Mouse (Mus musculus) brown adipose tissue, adult 24 weeks (tissue): ENCODE results near the gene Slc35c2. TPM values are rescaled to one million over a fixed set of nuclear protein-coding genes. Genes with fewer than 3 reads are reported as not detected.

ENCODE experiments used
- H3K27ac ChIP-seq: fragments of 200-500 bp; replicated peaks from 2 replicates; pipeline ENCODE4 v1.5.1; 2012; ENCODE audit warnings: low read depth, mild to moderate bottlenecking, low read length
- H3K4me1 ChIP-seq: fragments of 200-500 bp; 2 replicates; pipeline ENCODE4 v1.6.1; 2012; ENCODE audit warnings: low read length, mixed read lengths; ENCODE audit not compliant: control insufficient read depth, insufficient read depth, insufficient read length
- H3K4me3 ChIP-seq: fragments of 200-500 bp; 2 replicates; pipeline ENCODE4 v1.5.1; 2012; ENCODE audit warnings: low read depth, mild to moderate bottlenecking, low read length, moderate library complexity; ENCODE audit not compliant: insufficient read depth
- polyA plus RNA-seq: library from polyadenylated mRNA; stranded (reverse); fragments of >200 nt; gene quantifications from 2 replicates; pipeline ENCODE4 v1.2.4, GENCODE M21; 2012; ENCODE audit not compliant: missing spikeins, insufficient read depth, insufficient read length

The Slc35c2 gene
- polyA plus RNA-seq, 1 experiment = 12.6 TPM

DNA sequence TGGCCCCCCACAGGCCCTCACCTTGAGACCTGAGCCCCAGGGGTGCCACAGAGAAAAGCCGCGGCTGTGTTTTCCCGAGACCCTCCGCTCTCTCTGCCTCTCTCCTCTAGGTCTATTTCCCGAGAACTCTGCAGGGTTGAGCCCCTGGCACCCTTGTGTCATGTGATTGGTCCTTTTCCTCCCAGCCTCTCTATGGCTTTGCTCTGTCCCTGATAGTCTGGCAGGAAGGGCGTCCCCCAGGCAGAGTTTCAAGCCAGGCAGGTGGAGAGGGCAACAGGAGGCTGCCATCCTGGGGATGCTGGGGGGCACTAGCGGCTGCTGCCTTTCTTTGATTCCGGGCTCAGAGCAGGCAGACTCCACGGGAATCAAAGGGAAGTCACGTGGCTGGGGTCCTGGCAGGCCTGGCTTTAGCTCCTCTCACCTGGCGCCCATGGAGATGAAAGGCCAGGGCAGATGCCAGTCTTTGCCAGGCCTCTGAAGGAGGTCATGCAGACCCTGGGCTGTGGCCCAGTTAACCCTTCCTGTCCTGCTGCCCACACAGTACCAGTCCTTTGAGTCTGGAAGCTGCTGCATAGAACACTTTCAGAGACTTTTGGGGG is 44.4 kb downstream of the Slc35c2 start:
- H3K4me1 ChIP-seq = no peaks in the 10 kb centered on the region
- H3K27ac ChIP-seq = no peak overlapping the region
- H3K4me3 ChIP-seq = no peak overlapping the region

DNA sequence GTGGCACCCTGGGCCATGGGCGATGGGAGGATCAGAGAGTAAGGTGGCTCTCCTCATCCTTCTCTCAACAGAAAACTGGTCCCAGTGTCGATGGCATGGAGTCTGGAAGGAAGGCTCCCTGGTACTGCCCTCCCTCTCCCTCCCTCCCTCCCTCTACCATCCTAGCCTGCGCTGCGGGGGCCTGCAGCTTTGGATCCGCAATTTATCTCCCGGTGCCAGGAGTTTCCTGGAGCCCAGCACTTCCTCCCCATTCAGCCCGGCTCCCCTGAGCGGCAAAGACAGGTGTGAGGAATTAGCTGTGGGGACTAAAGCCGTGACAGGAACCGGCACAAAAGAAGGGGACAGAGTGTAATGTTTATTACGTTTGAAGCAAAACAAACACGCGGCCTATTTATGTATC is 45.1 kb downstream of the Slc35c2 start:
- Histone ChIP-seq H3K4me1 (no peaks in the 10 kb centered on the region), H3K27ac (no peak overlapping the region), H3K4me3 (no peak overlapping the region)

DNA sequence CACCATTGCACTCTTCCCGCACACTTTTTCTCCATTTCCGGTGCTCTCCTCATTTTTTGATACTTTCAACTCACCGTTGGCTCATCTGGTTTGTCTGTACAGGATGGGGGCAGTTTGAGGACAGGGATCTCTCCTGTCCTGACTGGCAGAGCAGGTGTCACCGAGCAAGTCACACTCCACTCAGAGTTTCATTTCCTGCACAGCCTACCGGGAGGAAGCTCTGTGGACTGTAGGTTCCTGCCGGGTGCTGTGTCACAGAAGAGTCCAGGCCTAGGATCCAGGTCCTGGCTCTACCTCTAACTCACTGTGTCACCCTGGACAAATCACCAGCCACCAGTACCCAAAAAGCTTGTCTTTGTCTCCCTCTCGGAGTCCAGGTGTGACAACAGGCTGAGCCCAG is 45.9 kb downstream of the Slc35c2 start:
- H3K4me1 ChIP-seq = no peaks in the 10 kb centered on the region
- no peak overlapping the region for H3K4me3 ChIP-seq
- H3K27ac ChIP-seq = no peak overlapping the region

DNA sequence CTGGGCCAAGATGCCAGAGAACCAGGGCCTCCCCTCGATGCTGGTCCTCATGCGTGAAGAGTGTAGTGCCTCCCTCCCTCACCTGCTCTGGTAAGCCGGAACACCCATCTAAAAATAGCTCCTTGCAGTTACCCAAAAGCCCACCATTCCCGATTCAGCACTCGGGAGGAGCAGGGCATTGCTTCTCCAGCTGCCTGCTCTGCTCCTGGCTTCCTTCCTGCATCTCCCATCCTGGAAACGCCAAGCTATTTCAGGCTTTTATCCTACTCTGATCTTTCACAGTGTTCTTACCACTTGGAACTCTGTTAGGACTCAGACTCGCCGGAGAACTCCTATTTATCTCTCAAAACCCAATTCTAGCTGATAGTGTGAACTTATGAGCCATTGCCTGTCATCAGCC is 47.3 kb downstream of the Slc35c2 start:
- no peak overlapping the region for H3K4me3 ChIP-seq
- no peaks in the 10 kb centered on the region for H3K4me1 ChIP-seq
- H3K27ac ChIP-seq = no peak overlapping the region

DNA sequence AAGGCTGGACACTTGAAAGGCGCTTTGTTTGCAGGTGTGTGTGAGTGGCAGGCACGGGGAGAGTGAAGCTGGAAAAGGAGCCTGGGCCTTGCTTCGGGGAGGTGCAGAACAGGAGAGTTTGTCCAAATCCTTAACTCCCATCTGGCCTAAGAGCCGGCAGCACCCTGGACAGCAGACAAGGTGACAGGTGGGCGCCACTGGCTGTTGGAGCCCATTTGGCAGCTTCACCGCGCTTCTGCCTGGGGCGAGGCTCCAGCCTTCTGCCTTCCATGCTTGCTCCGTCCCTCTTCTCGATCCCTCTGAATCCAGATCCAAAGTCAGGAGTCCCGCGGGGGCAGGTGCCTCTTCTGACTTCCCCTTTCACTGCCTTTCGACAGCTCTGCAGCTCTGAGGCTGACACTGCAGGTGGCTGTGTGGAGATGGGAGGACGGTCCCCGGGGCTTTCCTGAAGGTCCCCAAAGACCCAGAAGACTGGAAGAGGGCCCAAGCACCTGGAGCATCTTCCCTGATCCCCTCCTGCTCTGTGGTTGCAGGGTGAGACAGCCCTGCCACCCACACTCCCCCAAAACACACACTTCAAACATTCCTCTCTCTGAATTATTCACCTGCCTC is 48.0 kb downstream of the Slc35c2 start:
- Histone ChIP-seq H3K4me3 (no peak overlapping the region), H3K4me1 (no peaks in the 10 kb centered on the region), H3K27ac (no peak overlapping the region)

DNA sequence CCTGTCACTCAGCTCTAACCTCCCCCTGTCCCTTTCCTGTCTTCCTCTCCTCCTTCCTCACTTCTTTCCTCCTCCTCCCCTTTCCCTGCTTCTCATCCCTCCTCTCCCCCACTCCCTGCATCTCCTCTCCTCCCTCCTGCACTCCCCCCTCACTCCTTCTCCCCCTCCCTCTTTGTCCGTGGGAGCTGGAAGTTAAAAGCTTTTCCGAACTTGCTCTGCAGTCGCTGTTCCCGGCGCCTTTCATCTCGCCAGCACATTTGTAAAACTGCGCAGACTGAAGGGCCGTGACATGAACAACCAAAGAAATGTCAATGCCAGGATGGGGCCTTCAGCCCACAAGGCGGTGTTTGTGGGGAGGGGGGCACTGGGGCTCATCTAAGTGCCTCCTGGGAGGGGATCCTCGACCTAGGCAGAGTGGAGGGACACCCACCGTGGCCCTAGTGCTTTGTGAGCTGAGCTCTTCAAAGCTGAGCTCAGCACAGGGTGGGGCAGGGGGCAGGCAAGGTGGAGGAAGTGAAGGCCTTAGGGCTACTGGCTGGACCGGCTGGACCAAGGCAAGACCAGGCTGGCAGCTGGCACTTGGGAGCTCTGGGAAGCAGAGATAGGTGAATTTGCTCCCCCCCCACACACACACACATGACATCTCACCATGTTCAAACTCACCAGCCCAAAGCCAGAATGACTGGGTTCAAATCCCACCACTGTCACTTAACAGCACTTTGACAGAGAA is 49.1 kb downstream of the Slc35c2 start:
- Histone ChIP-seq H3K27ac (no peak overlapping the region), H3K4me3 (no peak overlapping the region), H3K4me1 (peaks cover 3% of the 10 kb centered on the region; the same call in 1 of the 2 replicates)

DNA sequence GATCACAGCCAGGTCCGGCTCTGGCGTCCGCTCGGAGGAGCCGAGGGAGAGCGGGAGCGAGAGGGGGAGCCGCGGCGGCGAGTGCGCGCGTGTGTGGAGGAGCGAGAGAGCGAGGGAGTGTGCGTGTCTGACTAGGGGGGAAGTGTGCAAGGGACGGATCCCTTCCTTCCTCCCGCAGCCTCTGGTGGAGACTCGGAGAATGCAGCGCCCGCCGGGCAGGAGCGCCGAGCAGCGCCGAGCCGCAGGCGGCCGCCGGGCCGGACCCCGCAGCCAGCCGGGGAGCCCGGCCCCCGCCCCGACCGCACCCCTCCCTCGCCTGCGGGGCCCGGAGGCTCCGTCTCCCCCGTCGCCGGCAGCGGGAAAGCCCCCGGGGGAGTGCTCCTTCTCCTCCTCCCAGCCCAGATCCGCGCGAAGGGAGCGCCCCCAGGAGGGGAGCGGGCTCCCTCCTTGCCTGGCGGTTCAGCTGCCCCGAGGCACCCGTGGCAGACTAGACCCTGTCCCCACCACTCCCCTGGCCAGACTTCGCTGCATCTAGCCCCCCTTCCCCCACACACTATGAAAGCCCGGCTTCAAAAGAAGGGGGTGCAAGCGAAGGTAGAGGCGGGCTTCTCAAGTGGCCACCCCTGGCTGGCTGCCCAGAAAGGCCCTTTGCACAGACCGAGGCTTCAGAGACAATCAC is 52.9 kb downstream of the Slc35c2 start, which contains the start of gene Cdh22:
TSS of gene Cdh22 (minus strand) at position 241 of the 679 bp plus-strand sequence.
- Histone ChIP-seq H3K4me1 (peaks cover 4% of the 10 kb centered on the region; the same call in 1 of the 2 replicates), H3K27ac (no peak within 1 kb of the TSS), H3K4me3 (peak within 1 kb of the TSS; percentile 49)

DNA sequence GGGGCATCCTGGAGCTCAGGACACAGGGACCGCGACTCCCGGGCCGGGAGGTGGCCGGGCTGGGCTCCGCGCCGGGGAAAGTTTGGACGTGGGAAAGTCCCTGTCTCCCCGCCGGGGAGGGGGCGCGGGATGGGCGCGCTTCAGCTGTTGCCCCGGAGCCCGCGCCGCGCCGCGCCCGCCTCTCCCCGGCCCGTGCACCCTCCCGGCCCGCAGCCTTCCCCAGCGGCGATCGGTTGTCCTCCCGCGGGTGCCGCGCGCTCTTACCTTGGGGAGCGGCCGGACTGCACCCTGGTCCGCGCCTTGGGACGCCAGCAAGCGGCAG is 53.4 kb downstream of the Slc35c2 start:
- Histone ChIP-seq H3K4me1 (peaks cover 4% of the 10 kb centered on the region; the same call in 1 of the 2 replicates), H3K27ac (no peak overlapping the region), H3K4me3 (peak overlapping the region; percentile 48)

DNA sequence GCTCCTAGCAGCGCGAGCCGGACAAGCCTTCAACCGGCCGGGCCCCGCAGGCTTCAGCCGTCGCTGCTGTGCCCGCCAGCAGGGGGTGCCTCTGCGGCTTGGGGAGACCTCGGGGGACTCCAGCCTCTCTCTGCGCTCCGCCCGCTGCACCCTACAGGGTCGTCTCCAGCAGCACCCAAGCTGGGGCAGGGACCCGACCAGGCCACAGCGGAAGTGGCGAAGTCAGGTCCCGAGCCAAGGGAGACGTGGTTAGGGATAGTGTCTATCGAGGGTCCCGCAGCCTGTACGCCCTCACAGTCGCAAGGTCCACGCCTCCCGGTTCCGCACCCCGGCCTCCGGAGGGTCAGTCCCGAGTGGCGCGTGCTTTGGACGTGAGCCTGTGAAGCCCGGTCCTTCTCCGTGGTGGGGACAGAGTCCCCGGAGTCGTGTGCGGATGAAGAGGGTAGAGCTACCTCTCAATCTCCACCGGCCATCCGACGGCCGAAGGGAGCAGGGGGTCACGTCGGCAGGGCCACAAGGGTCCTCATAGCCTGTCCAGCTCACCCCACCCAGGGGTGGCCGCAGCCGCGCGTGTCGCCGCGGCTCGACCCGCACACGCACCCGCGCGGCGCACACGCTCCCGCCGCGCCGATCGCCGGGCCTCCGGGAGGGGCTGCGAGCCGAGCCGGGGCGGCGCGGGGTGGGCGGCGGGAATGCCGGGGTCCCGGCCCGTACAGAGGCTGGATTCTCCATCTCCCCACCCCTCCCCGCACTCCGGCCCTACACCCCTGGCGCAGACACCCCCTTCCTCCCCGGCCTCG is 54.0 kb downstream of the Slc35c2 start:
- no peak overlapping the region for H3K27ac ChIP-seq
- peak overlapping the region; percentile 49 for H3K4me3 ChIP-seq
- H3K4me1 ChIP-seq = peaks cover 4% of the 10 kb centered on the region; the same call in 1 of the 2 replicates

DNA sequence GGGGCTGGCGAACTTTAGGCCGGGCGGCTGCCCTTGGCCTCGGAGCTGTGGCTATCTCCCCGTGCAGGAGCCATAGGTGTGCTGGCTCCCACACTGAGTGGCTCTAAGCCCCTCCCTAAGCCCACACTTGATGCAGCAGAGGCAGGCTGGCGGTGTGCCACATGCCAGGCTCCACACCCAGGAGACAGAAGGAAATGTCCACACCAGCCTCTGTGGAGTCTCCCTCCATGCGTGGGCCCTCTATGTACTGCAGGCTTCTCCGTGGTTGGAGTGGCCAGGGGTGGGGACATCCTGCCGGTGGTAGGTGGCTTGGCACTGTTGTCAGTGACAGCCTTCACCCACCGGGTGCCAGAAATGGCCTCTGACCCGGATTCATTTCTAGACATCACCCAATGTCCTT is 58.6 kb downstream of the Slc35c2 start:
- Histone ChIP-seq H3K27ac (no peak overlapping the region), H3K4me1 (peaks cover 4% of the 10 kb centered on the region; the same call in 1 of the 2 replicates), H3K4me3 (no peak overlapping the region)

Other genes starting within 250 kb of the Slc35c2 start
- gene Cd40, start 232.2 kb downstream of the Slc35c2 start, polyA plus RNA-seq = 1.2 and 2.2 TPM in 2 replicates
- not detected in 2 replicates for gene 1700025C18Rik, start 197.1 kb downstream of the Slc35c2 start, polyA plus RNA-seq
- not detected in 2 replicates for gene Cdh22, start 53.0 kb downstream of the Slc35c2 start, polyA plus RNA-seq
- gene Elmo2, start 38.6 kb upstream of the Slc35c2 start, polyA plus RNA-seq = 20.5 and 22.4 TPM in 2 replicates
- not detected in 2 replicates for gene Zfp663, start 80.9 kb upstream of the Slc35c2 start, polyA plus RNA-seq
- gene Zfp334, start 100.4 kb upstream of the Slc35c2 start, polyA plus RNA-seq = 0.67 and 0.83 TPM in 2 replicates
- gene Ocstamp, start 112.5 kb upstream of the Slc35c2 start, polyA plus RNA-seq = 1.1 TPM in 1 of 2 replicates, not detected in the other
- gene Slc13a3, start 185.4 kb upstream of the Slc35c2 start, polyA plus RNA-seq = 2.1 and 2.3 TPM in 2 replicates
- 4.9 and 11.0 TPM in 2 replicates for gene Trp53rka, start 205.5 kb upstream of the Slc35c2 start, polyA plus RNA-seq
- 0.33 and 0.40 TPM in 2 replicates for gene Slc2a10, start 215.9 kb upstream of the Slc35c2 start, polyA plus RNA-seq